Mouse (Mus musculus) heart, postnatal 0 days (tissue): Measurements from ENCODE around the gene Mthfd2l. TPM values are rescaled to one million over a fixed set of nuclear protein-coding genes. Genes with fewer than 3 reads are reported as not detected.

Source experiments
- ATAC-seq: fragments of 200-750 bp; cut with Nextera tagmentation; 2 replicates; pipeline ENCODE4 v1.8.0; 2017; ENCODE audit warnings: low read depth, moderate number of reproducible peaks, moderate library complexity; ENCODE audit not compliant: insufficient read depth
- DNase-seq: peaks from one replicate; pipeline ENCODE4 v3.0.0-alpha.2; 2016; ENCODE audit warnings: low spot score
- H3K27ac ChIP-seq: fragments of 300-500 bp; sonication (generic); 2 replicates; pipeline ENCODE4 v1.5.1; 2014; ENCODE audit warnings: low read depth, mild to moderate bottlenecking
- H3K27me3 ChIP-seq: fragments of 300-500 bp; sonication (generic); 2 replicates; pipeline ENCODE4 v1.6.1; 2014; ENCODE audit warnings: low read length, mixed read lengths; ENCODE audit not compliant: control insufficient read depth, insufficient read depth
- H3K36me3 ChIP-seq: fragments of 300-500 bp; sonication (generic); replicated peaks from 2 replicates; pipeline ENCODE4 v1.6.1; 2014; ENCODE audit warnings: low read length, mixed read lengths; ENCODE audit not compliant: control insufficient read depth, insufficient read depth
- H3K4me1 ChIP-seq: fragments of 300-500 bp; sonication (generic); 2 replicates; pipeline ENCODE4 v1.6.1; 2014; ENCODE audit warnings: antibody characterized with exemption; ENCODE audit not compliant: control insufficient read depth, insufficient read depth
- H3K4me2 ChIP-seq: fragments of 300-500 bp; sonication (generic); 2 replicates; pipeline ENCODE4 v1.6.1; 2014; ENCODE audit warnings: low read depth, mild to moderate bottlenecking, low read length, moderate library complexity
- H3K4me3 ChIP-seq: fragments of 300-500 bp; sonication (generic); 2 replicates; pipeline ENCODE4 v1.5.1; 2014; ENCODE audit warnings: low read depth, low read length
- H3K9ac ChIP-seq: fragments of 300-500 bp; sonication (generic); replicated peaks from 2 replicates; pipeline ENCODE4 v1.6.1; 2014; ENCODE audit warnings: low read depth, low read length, mixed read lengths
- H3K9me3 ChIP-seq: fragments of 300-500 bp; sonication (generic); replicated peaks from 2 replicates; pipeline ENCODE4 v1.6.1; 2016; ENCODE audit warnings: low read length; ENCODE audit not compliant: control insufficient read depth
- CTCF ChIP-seq: IDR thresholded peaks from 2 replicates; pipeline ENCODE4 v1.5.1; 2016; ENCODE audit warnings: antibody characterized with exemption, control low read depth, low read depth
- EP300 ChIP-seq: IDR thresholded peaks from 2 replicates; pipeline ENCODE4 v1.6.1; 2016; ENCODE audit warnings: antibody characterized with exemption, low read depth
- WGBS: fragments of 180-500 bp; shearing (Covaris S2); extraction: QIAGEN DNeasy Blood & Tissue Kit; methylation state at CpG from one replicate; pipeline ENCODE4 v1.1.7; 2014; 5-methylcytosine and 5-hydroxymethylcytosine counted together
- polyA plus RNA-seq: library from polyadenylated mRNA; unstranded; fragments of >200 nt; fragmentation: Nextera tagmentation; extraction: Ambion mirVana; gene quantifications from 2 replicates; pipeline ENCODE4 v1.2.1, GENCODE M21; 2015
- total RNA-seq: library from RNA; depleted of rRNA; stranded (reverse); fragments of >200 nt; gene quantifications from 2 replicates; pipeline ENCODE4 v1.2.3, GENCODE M21; 2014; ENCODE audit warnings: low replicate concordance; rRNA removed

Mthfd2l gene
- total and polyA plus RNA-seq, 2 experiments from 2014 or later: 29.2 to 88.5 TPM

- 74% methylated on average over 4 of the region's 4 CpGs for WGBS
- DNase-seq: no peak
- no peak overlapping the region for H3K4me3 ChIP-seq
Observed at GRCm38 (mm10) chr5:91036628-91037027, 105.7 kb downstream of the Mthfd2l start.

GRCm38 (mm10) chr5:91037756-91038155 lies 106.8 kb downstream of the Mthfd2l start:
- H3K27me3 ChIP-seq: no peaks in the 10 kb centered on the region
- 0 out of 2 replicates have a peak, but pooled peaks cover 7% of the 10 kb centered on the region for H3K4me1 ChIP-seq
- H3K9ac ChIP-seq: no peak overlapping the region
- H3K4me2 ChIP-seq: no peak overlapping the region
- WGBS: 56% methylated on average over 2 of the region's 2 CpGs
- H3K27ac ChIP-seq: no peak overlapping the region
- H3K4me3 ChIP-seq: no peak overlapping the region
- no peaks in the 10 kb centered on the region for H3K9me3 ChIP-seq
- ATAC-seq: no peak
- no peak for DNase-seq
- TF ChIP-seq CTCF (no peak), EP300 (no peak)
- H3K36me3 ChIP-seq: no peaks in the 10 kb centered on the region

More at GRCm38 (mm10) chr5:91036628-91037027, 105.7 kb downstream of the Mthfd2l start:
- Histone ChIP-seq H3K36me3 (no peaks in the 10 kb centered on the region), H3K27ac (no peak overlapping the region), H3K4me2 (no peak overlapping the region), H3K27me3 (no peaks in the 10 kb centered on the region), H3K9me3 (no peaks in the 10 kb centered on the region), H3K9ac (no peak overlapping the region), H3K4me1 (0 out of 2 replicates have a peak, but pooled peaks cover 7% of the 10 kb centered on the region)
- no peak for ATAC-seq
- TF ChIP-seq CTCF (no peak), EP300 (no peak)

- Histone ChIP-seq H3K4me1 (0 out of 2 replicates have a peak, but pooled peaks cover 7% of the 10 kb centered on the region), H3K27me3 (no peaks in the 10 kb centered on the region), H3K9ac (no peak overlapping the region), H3K27ac (no peak overlapping the region), H3K4me2 (no peak overlapping the region), H3K36me3 (no peaks in the 10 kb centered on the region), H3K4me3 (no peak overlapping the region), H3K9me3 (no peaks in the 10 kb centered on the region)
- 14% methylated on average over 2 of the region's 2 CpGs for WGBS
- no peak for ATAC-seq
- no peak for DNase-seq
- TF ChIP-seq CTCF (no peak), EP300 (no peak)
Observed at GRCm38 (mm10) chr5:91038547-91038946, 107.6 kb downstream of the Mthfd2l start.

GRCm38 (mm10) chr5:91038963-91039362 lies 108.0 kb downstream of the Mthfd2l start:
- H3K36me3 ChIP-seq: no peaks in the 10 kb centered on the region
- no peak overlapping the region for H3K27ac ChIP-seq
- DNase-seq (no peak), ATAC-seq (no peak)
- WGBS: 61% methylated on average over 2 of the region's 2 CpGs
- no peak overlapping the region for H3K4me3 ChIP-seq
- no peak for TF ChIP-seq CTCF
- no peak for TF ChIP-seq EP300
- H3K9me3 ChIP-seq: no peaks in the 10 kb centered on the region
- no peak overlapping the region for H3K4me2 ChIP-seq
- no peaks in the 10 kb centered on the region for H3K27me3 ChIP-seq
- H3K4me1 ChIP-seq: 0 out of 2 replicates have a peak, but pooled peaks cover 7% of the 10 kb centered on the region
- H3K9ac ChIP-seq: no peak overlapping the region

GRCm38 (mm10) chr5:91047987-91048386 lies 117.1 kb downstream of the Mthfd2l start:
- Histone ChIP-seq H3K9ac (no peak overlapping the region), H3K27me3 (no peaks in the 10 kb centered on the region), H3K9me3 (no peaks in the 10 kb centered on the region), H3K27ac (no peak overlapping the region), H3K4me1 (no peaks in the 10 kb centered on the region), H3K36me3 (no peaks in the 10 kb centered on the region), H3K4me3 (no peak overlapping the region), H3K4me2 (no peak overlapping the region)
- DNase-seq (no peak), ATAC-seq (no peak)
- 75% methylated on average over 6 of the region's 6 CpGs for WGBS
- TF ChIP-seq CTCF (no peak), EP300 (no peak)

- TF ChIP-seq CTCF (no peak), EP300 (no peak)
- DNase-seq: no peak
- 67% methylated on average over 8 of the region's 8 CpGs for WGBS
- Histone ChIP-seq H3K27ac (no peak overlapping the region), H3K27me3 (no peaks in the 10 kb centered on the region), H3K4me2 (no peak overlapping the region), H3K4me3 (no peak overlapping the region), H3K9me3 (no peaks in the 10 kb centered on the region), H3K9ac (no peak overlapping the region), H3K36me3 (no peaks in the 10 kb centered on the region), H3K4me1 (no peaks in the 10 kb centered on the region)
- ATAC-seq: no peak
Observed at GRCm38 (mm10) chr5:91048397-91048796, 117.5 kb downstream of the Mthfd2l start.

Other genes starting within 250 kb of the Mthfd2l start
- gene Cxcl5, start 171.8 kb upstream of the Mthfd2l start, total RNA-seq: not detected in 2 replicates
- gene Cxcl5, start 171.8 kb upstream of the Mthfd2l start, polyA plus RNA-seq: 0.10 and 0.14 TPM in 2 replicates
- 2.9 and 4.8 TPM in 2 replicates for gene Ppbp, start 162.6 kb upstream of the Mthfd2l start, total RNA-seq
- gene Ppbp, start 162.6 kb upstream of the Mthfd2l start, polyA plus RNA-seq: 1.1 and 1.5 TPM in 2 replicates
- 45.1 and 102 TPM in 2 replicates for gene Pf4, start 158.7 kb upstream of the Mthfd2l start, total RNA-seq
- gene Pf4, start 158.7 kb upstream of the Mthfd2l start, polyA plus RNA-seq: 66.0 and 73.4 TPM in 2 replicates
- gene Cxcl3, start 145.0 kb upstream of the Mthfd2l start, total RNA-seq: not detected in 2 replicates
- gene Cxcl3, start 145.0 kb upstream of the Mthfd2l start, polyA plus RNA-seq: not detected in 2 replicates
- 0.19 TPM in 1 of 2 replicates, not detected in the other for gene Cxcl15, start 136.6 kb upstream of the Mthfd2l start, total RNA-seq
- gene Cxcl15, start 136.6 kb upstream of the Mthfd2l start, polyA plus RNA-seq: 0.08 TPM in 1 of 2 replicates, not detected in the other
- 0.27 and 0.31 TPM in 2 replicates for gene Cxcl1, start 39.9 kb upstream of the Mthfd2l start, total RNA-seq
- 1.4 and 1.5 TPM in 2 replicates for gene Cxcl1, start 39.9 kb upstream of the Mthfd2l start, polyA plus RNA-seq
- gene Cxcl2, start 27.2 kb upstream of the Mthfd2l start, total RNA-seq: not detected in 2 replicates
- gene Cxcl2, start 27.2 kb upstream of the Mthfd2l start, polyA plus RNA-seq: not detected in 2 replicates
- not detected in 2 replicates for gene Epgn, start 96.3 kb downstream of the Mthfd2l start, total RNA-seq
- gene Epgn, start 96.3 kb downstream of the Mthfd2l start, polyA plus RNA-seq: 0.10 and 0.12 TPM in 2 replicates
- 0.34 TPM in 1 of 2 replicates, not detected in the other for gene Ereg, start 143.5 kb downstream of the Mthfd2l start, total RNA-seq
- gene Ereg, start 143.5 kb downstream of the Mthfd2l start, polyA plus RNA-seq: 0.04 and 0.10 TPM in 2 replicates
- gene Areg, start 208.5 kb downstream of the Mthfd2l start, total RNA-seq: 5.9 TPM in 1 of 2 replicates, not detected in the other
- gene Areg, start 208.5 kb downstream of the Mthfd2l start, polyA plus RNA-seq: 0.19 and 0.29 TPM in 2 replicates